Mouse (Mus musculus) cerebellum, adult 9-11 months (tissue): ENCODE data around the gene Prrc2a.

Experiments used
- DNase-seq: peaks from one replicate; pipeline ENCODE4 v3.0.0; 2022

The Prrc2a gene

GRCm38 (mm10) chr17:35164568-35165450, at the start of gene Prrc2a:
Gene Prrc2a (minus strand): TSS chr17:35164897.
- DNase-seq = peak; percentile 100

- DNase-seq = no peak
These were observed 48.4 kb upstream of the Prrc2a start for GRCm38 (mm10) chr17:35213071-35213470.

GRCm38 (mm10) chr17:35210593-35210992, 45.9 kb upstream of the Prrc2a start:
- DNase-seq = no peak

GRCm38 (mm10) chr17:35209785-35210535, 45.3 kb upstream of the Prrc2a start:
- DNase-seq = no peak

- no peak for DNase-seq
These were observed 40.7 kb upstream of the Prrc2a start for GRCm38 (mm10) chr17:35205380-35205769.

GRCm38 (mm10) chr17:35204494-35205379, 40.0 kb upstream of the Prrc2a start, which contains the start of gene Lta:
Gene Lta (minus strand): TSS chr17:35205351.
- DNase-seq = no peak

GRCm38 (mm10) chr17:35202442-35202841, 37.7 kb upstream of the Prrc2a start:
- DNase-seq = no peak

- no peak for DNase-seq
These were observed 37.1 kb upstream of the Prrc2a start, which contains the start of gene Tnf for GRCm38 (mm10) chr17:35201787-35202186. Gene Tnf (minus strand): TSS chr17:35202007.

- DNase-seq = no peak
These were observed 36.4 kb upstream of the Prrc2a start for GRCm38 (mm10) chr17:35201128-35201527.

GRCm38 (mm10) chr17:35200398-35200797, 35.7 kb upstream of the Prrc2a start:
- DNase-seq = no peak

- DNase-seq = no peak
These were observed 34.2 kb upstream of the Prrc2a start for GRCm38 (mm10) chr17:35198946-35199345.

GRCm38 (mm10) chr17:35198029-35198428, 33.3 kb upstream of the Prrc2a start:
- DNase-seq = no peak

GRCm38 (mm10) chr17:35197126-35197525, 32.4 kb upstream of the Prrc2a start:
- DNase-seq = no peak

GRCm38 (mm10) chr17:35196321-35196641, 31.6 kb upstream of the Prrc2a start:
- no peak for DNase-seq

- DNase-seq = peak; percentile 49
These were observed 31.1 kb upstream of the Prrc2a start for GRCm38 (mm10) chr17:35195631-35196320.

- DNase-seq = no peak
These were observed 30.3 kb upstream of the Prrc2a start for GRCm38 (mm10) chr17:35194844-35195630.

GRCm38 (mm10) chr17:35193881-35194843, 29.5 kb upstream of the Prrc2a start, which contains the start of gene Ltb:
Gene Ltb (plus strand): TSS chr17:35194439.
- no peak for DNase-seq

- no peak for DNase-seq
These were observed 28.2 kb upstream of the Prrc2a start for GRCm38 (mm10) chr17:35192924-35193323.

GRCm38 (mm10) chr17:35191723-35192122, 27.0 kb upstream of the Prrc2a start:
- no peak for DNase-seq

- DNase-seq = no peak
These were observed 25.4 kb upstream of the Prrc2a start for GRCm38 (mm10) chr17:35190096-35190495.
